8 mouse cellular contexts compared by ENCODE assay signal in the genomic region with DNA sequence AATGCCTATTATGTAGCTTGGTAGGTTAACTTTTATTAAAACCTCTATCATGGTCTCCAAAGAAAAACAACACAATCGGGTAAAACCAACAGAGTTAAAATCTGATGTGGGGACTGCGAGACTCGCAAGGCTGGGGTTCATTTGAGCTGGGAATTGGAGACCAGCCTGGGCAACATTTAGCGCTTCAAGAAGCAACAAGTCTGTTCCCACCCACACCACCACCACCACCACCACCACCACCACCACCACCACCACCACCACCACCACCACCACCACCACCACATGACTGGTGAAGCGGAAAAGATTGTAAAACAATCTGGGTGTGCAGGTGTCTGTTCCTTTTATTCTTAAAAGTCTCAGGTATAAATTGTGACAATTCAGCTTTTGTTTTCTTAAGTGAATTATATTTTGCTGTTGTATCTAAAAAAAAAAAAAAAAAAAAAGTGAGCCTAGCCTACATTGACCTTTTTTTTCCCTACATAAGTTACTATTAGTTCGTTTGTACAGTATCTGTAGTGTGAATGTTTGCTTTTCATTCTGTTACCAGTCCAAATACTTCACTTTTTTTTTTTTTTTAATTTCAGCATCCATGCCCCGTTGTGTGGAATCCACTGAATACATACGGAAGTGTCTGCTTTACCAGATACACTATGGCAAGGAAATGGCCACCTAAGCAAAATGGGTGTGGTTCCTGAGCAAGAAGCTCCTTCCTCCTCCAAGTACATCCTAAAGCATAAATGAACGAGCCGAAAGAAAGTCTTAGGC. TPM values are rescaled to one million over a fixed set of nuclear protein-coding genes. Genes with fewer than 3 reads are reported as not detected.
DNase-seq lines count a peak whose midpoint lies in the region; ATAC-seq and TF ChIP-seq lines count a peak whose summit lies in the region.

No protein-coding gene starts in this region.

- peaks cover 31% of the 10 kb centered on the region for H3K36me3 ChIP-seq in heart, embryonic 14.5 days (ENCODE audit: control insufficient read depth, insufficient read depth, low read length)
- H3K36me3 ChIP-seq in embryonic facial prominence, embryonic 10.5 days (replicated peaks) = peaks cover 33% of the 10 kb centered on the region
- H3K36me3 ChIP-seq in hindbrain, postnatal 0 days (ENCODE audit: insufficient read depth, low read length) = peaks cover 15% of the 10 kb centered on the region
- H3K36me3 ChIP-seq in midbrain, embryonic 15.5 days (replicated peaks) = peaks cover 7% of the 10 kb centered on the region; the same call in 1 of the 2 replicates

- no peak for ATAC-seq in heart, embryonic 14.5 days (ENCODE audit: insufficient number of reproducible peaks, insufficient read depth, low FRiP score, low read depth)
- ATAC-seq in hindbrain, postnatal 0 days = no peak
- ATAC-seq in midbrain, embryonic 15.5 days (replicated peaks) = no peak; the same call in 1 of the 2 replicates

- no peaks in the 10 kb centered on the region for H3K27me3 ChIP-seq in heart, embryonic 14.5 days (ENCODE audit: control insufficient read depth, insufficient read depth, low read length)
- no peaks in the 10 kb centered on the region for H3K27me3 ChIP-seq in embryonic facial prominence, embryonic 10.5 days (replicated peaks; ENCODE audit: low read depth, poor library complexity, severe bottlenecking)
- no peaks in the 10 kb centered on the region for H3K27me3 ChIP-seq in hindbrain, postnatal 0 days (ENCODE audit: insufficient read depth, low read length)
- no peaks in the 10 kb centered on the region for H3K27me3 ChIP-seq in midbrain, embryonic 15.5 days (replicated peaks)

- peak overlapping the region; percentile 82 for H3K4me2 ChIP-seq in heart, embryonic 14.5 days (ENCODE audit: low read length)
- H3K4me2 ChIP-seq in hindbrain, postnatal 0 days (ENCODE audit: low read depth, low read length) = peak overlapping the region; percentile 79
- peak overlapping the region; percentile 72 for H3K4me2 ChIP-seq in midbrain, embryonic 15.5 days

- DNase-seq in heart, postnatal 25 days (ENCODE audit: low spot score) = no peak
- no peak for DNase-seq in embryonic facial prominence, embryonic 10.5 days (ENCODE audit: low spot score)
- DNase-seq in hindbrain, postnatal 0 days (ENCODE audit: low spot score) = no peak
- DNase-seq in natural killer cell, adult 2 months (ENCODE audit: low spot score in 2 of 2) = no peak
- no peak for DNase-seq in MN1 (ENCODE audit: low spot score)
- DNase-seq in thymus, postnatal 25 days = no peak

- peak overlapping the region in 1 of 2 experiments; percentile 69; a peak in 3 of 4 replicates for H3K4me3 ChIP-seq in heart, embryonic 14.5 days (ENCODE audit: control insufficient read depth in 1 of 2, insufficient read depth in 1 of 2, low read depth in 1 of 2, low read length in 2 of 2)
- H3K4me3 ChIP-seq in embryonic facial prominence, embryonic 10.5 days = peak overlapping the region; percentile 71
- peak overlapping the region; percentile 55 for H3K4me3 ChIP-seq in hindbrain, postnatal 0 days (ENCODE audit: low read length)
- peak overlapping the region; percentile 70 for H3K4me3 ChIP-seq in midbrain, embryonic 15.5 days

- TF ChIP-seq CTCF in hindbrain, postnatal 0 days (IDR thresholded peaks at IDR 0.05; ENCODE audit: low read depth) = no peak

- WGBS in heart, embryonic 14.5 days = 47% methylated on average over 10 of the region's 10 CpGs
- WGBS in embryonic facial prominence, embryonic 10.5 days = 55% methylated on average over 10 of the region's 10 CpGs
- 52% methylated on average over 10 of the region's 10 CpGs for WGBS in hindbrain, postnatal 0 days
- 53% methylated on average over 10 of the region's 10 CpGs for WGBS in midbrain, embryonic 15.5 days

- peak overlapping the region in 1 of 2 experiments; percentile 86; a peak in 2 of 4 replicates for H3K27ac ChIP-seq in heart, embryonic 14.5 days (replicated peaks in 1 of 2; ENCODE audit: control insufficient read depth in 1 of 2, insufficient read depth in 1 of 2, low read depth in 2 of 2, low read length in 2 of 2)
- H3K27ac ChIP-seq in embryonic facial prominence, embryonic 10.5 days (replicated peaks) = peak overlapping the region; percentile 89
- H3K27ac ChIP-seq in hindbrain, postnatal 0 days = peak overlapping the region; percentile 79
- peak overlapping the region; percentile 86 for H3K27ac ChIP-seq in midbrain, embryonic 15.5 days

- peak overlapping the region; percentile 79 for H3K9ac ChIP-seq in heart, embryonic 14.5 days (ENCODE audit: low read length)
- H3K9ac ChIP-seq in hindbrain, postnatal 0 days (replicated peaks; ENCODE audit: low read length) = peak overlapping the region; percentile 61
- 0 out of 2 replicates have a peak overlapping the region, but pooled peaks have one; percentile 70 for H3K9ac ChIP-seq in midbrain, embryonic 15.5 days

- peaks cover 3% of the 10 kb centered on the region in 2 experiments; a peak in 1 of 4 replicates for H3K4me1 ChIP-seq in heart, embryonic 14.5 days (ENCODE audit: control insufficient read depth in 2 of 2, insufficient read depth in 2 of 2, low read length in 2 of 2)
- H3K4me1 ChIP-seq in embryonic facial prominence, embryonic 10.5 days = peaks cover 21% of the 10 kb centered on the region
- no peaks in the 10 kb centered on the region for H3K4me1 ChIP-seq in hindbrain, postnatal 0 days (ENCODE audit: insufficient read depth, low read length)
- peaks cover 6% of the 10 kb centered on the region for H3K4me1 ChIP-seq in midbrain, embryonic 15.5 days

- intact Hi-C loops in heart, postnatal 25 days (cut with DNase I) = loop anchor here (2.0 to 5.0 kb wide), 2 partner anchors 78 to 133 kb away; a partner anchor contains a TSS

- no peaks in the 10 kb centered on the region for H3K9me3 ChIP-seq in heart, embryonic 14.5 days (ENCODE audit: control insufficient read depth, low read length)
- H3K9me3 ChIP-seq in embryonic facial prominence, embryonic 10.5 days = no peaks in the 10 kb centered on the region
- H3K9me3 ChIP-seq in hindbrain, postnatal 0 days (ENCODE audit: low read length) = no peaks in the 10 kb centered on the region
- no peaks in the 10 kb centered on the region for H3K9me3 ChIP-seq in midbrain, embryonic 15.5 days

RNA-seq across cellular contexts. Expression of a gene that starts 0.7 kb away (rescaled TPM):
- 2.1 and 2.6 TPM in 2 replicates for polyA plus RNA-seq in heart, embryonic 14.5 days (2014; fragmentation: Nextera tagmentation; extraction: Ambion mirVana)
- total RNA-seq in heart, postnatal 25 days (2021) = not detected
- 3.8 and 4.2 TPM in 2 replicates for polyA plus RNA-seq in embryonic facial prominence, embryonic 10.5 days (2016; fragmentation: Nextera tagmentation; extraction: Ambion mirVana)
- 0.68 and 0.73 TPM in 2 replicates for total RNA-seq in hindbrain, postnatal 0 days (2014; rRNA removed)
- polyA plus RNA-seq in hindbrain, postnatal 0 days (2015; fragmentation: Nextera tagmentation; extraction: Ambion mirVana) = 3.4 and 3.7 TPM in 2 replicates
- polyA plus RNA-seq in midbrain, embryonic 15.5 days (2015; fragmentation: Nextera tagmentation; extraction: Ambion mirVana) = 1.6 and 1.9 TPM in 2 replicates
